Mouse (Mus musculus) gastrocnemius, postnatal 4 days (tissue): ENCODE data around the gene Gm11127. TPM values are rescaled to one million over a fixed set of nuclear protein-coding genes. Genes with fewer than 3 reads are reported as not detected.
"Not testable (repeated sequence)": the region's sequence is repeated elsewhere in the genome, so short reads cannot be mapped to it uniquely, and the experiment has no call there.

Source experiments
- DNase-seq, 2 experiments: peaks; one replicate each; pipeline ENCODE4 v3.0.0; 2021 to 2022; ENCODE audit warnings: low spot score in 2 of 2, mixed read lengths in 2 of 2
- long read RNA-seq, 2 experiments: library from polyadenylated mRNA; stranded (forward); transcript quantifications; one replicate each; pipeline ENCODE4 v2.0.0; 2021
- total RNA-seq, 2 experiments: library from RNA; stranded (reverse); gene quantifications; 2 replicates each; pipeline ENCODE4 v1.2.3; 2021

Gm11127 gene
- total RNA-seq, result 1 to 10 TPM; 1.7 to 2.1 TPM
- long read RNA-seq, experiment 1, result 0 reads
- long read RNA-seq, experiment 2, result 0 reads

DNA sequence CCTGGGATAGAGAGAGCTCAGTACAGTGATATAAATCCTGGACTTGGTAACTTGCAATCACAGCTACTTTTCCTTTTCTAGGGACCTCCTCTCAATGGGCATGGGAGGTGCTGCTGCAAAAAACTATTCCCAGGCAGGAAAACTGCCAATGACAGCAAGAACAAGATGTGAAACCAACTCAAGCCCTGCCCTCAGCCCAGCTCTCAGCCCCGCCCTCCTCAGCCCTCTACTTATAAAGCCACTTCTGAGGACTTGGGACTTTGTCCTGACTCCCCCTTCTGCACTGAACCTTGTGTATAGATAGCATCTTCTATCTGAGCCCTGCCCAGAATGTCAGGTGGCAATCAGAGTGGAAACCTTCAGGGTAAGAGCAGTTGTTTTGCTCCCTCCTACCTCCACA lies at the start of gene Gm11127:
Gm11127 (minus strand) TSS at position 10 of the 400 bp plus-strand sequence.
- not testable (repeated sequence) for DNase-seq

DNA sequence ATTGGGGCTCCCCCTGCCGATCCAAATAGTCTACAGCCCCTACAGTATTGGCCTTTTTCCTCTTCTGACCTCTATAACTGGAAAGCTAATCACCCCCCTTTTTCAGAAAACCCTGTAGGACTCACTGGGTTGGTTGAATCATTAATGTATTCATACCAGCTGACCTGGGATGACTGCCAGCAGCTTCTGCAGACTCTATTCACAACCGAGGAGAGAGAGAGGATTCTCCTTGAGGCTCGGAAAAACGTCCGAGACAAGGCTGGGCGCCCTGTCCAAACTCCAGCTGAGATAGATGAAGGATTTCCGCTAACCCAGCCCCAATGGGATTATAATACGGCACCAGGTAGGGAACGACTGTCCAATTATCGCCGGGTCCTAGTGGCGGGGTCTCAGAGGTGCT lies 43.9 kb upstream of the Gm11127 start:
- DNase-seq, result not testable (repeated sequence)

DNA sequence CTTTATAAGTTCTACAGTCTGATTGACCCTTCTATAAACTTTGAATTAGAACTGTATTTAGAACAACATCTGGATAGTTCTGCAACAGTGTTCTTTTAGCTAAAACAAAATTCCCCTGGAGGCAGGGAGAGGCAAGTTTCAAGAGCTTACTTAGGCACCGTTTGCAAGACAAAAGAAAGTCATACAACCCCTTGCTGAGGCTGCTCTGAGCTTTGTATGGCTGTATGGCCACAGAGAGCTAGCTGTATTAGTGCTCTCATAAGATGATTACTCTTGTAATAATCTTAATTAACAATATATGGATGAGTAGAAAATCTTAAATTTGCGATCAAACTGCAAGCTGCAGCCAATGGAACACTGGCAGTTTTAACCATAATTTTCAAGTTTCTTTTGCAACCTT lies 41.4 kb upstream of the Gm11127 start:
- not testable (repeated sequence) for DNase-seq

DNA sequence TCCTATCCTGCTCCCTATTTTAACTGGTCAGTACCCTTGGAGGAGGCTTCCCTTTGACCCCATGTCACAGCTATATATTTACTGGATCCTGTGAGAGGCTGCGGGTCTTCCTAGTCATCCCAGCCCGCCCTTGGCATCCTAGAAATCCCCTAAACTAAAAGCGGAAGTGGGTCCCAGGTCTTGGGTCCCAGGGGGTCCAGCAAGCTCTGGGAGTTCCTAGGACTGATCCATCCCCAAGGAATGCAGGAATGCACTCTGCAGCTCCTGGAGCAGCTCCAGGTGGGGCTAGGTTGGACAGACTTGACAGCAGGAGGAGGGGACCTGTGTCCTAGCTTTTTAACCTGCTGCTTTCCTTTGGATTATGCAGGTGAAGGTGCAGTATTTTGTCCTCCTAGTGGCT lies 35.8 kb upstream of the Gm11127 start:
- DNase-seq, result no peak

DNA sequence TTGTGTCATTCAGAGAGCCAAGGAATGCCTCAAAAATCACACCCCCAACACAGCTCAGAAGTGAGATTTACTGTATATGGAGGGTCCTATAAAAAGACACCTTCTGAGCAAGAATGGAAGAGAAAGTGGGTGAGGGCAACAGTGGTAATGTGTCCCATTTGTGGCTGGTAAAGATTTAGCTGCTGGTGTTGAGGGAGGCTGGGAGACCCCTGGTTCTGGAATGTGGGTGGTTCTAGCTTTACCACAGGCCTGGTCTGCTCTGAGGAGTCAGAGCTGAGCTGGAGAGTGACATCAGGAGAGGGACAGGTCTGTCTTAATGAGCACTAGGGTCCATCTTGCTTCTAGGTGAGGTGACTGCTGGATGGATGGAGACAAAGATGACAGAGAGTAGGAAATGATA lies 34.3 kb upstream of the Gm11127 start:
- DNase-seq, result not testable (repeated sequence)

DNA sequence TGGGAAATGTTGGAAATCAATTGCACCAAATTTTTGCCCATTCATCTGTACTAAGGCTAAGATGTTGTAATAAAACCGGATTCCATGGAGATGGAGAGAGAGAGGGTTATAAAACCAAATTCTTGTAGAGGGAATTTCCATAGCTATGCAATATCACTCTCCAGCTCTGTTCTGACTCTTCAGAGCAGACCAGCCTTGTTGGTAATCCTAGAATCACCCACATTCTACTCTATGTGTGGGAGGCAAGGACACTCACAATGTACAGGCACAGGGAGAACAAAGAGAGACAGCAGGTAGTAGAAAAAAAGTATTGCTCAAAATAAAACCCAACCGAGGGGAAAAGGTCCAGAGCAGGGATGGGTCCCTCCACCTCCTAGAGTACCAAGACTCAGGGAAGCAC lies 33.8 kb upstream of the Gm11127 start:
- not testable (repeated sequence) for DNase-seq

DNA sequence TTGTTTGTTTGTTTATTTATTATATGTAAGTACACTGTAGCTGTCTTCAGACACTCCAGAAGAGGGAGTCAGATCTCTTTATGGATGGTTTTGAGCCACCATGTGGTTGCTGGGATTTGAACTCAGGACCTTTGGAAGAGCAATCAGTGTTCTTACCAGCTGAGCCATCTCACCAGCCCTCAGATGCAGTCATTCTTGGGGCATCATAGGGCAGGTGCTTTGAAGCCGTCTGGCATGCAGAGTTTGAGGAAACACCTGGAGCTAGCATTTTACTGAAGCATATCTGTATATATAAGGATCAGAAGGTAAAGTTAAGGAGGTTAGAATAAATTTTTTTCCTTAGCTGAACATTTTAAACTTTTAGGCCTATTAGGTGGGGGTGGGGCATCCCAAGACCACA lies 27.8 kb upstream of the Gm11127 start:
- DNase-seq, result not testable (repeated sequence)

DNA sequence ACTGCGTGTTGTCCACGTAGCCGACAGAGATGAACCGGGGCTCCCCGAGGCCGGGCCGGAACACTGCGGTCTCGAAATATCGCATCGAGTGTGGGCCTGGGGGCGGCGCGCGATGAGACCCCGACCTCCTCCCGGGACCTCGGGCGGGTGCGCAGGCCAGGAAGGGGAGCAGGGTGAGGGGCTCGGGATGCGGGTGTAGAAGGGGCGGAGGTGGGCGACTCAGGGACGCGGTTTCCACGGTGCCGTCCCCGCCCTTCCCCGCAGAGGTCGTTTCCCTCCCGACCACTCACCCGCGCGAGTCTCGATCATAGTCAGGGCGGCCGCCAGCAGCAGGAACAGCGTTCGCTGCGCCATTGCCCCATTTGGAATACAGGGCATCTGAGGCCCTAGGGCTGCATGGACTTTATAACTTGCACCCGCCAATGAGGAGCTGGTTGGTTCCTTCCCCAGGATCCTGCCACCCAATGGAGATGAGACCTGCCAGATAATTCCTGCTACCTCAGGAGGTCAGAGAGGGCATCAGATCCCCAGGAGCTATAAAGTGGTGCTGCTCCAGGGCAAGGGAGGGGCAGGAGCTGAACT lies 25.8 kb upstream of the Gm11127 start:
- no peak for DNase-seq

DNA sequence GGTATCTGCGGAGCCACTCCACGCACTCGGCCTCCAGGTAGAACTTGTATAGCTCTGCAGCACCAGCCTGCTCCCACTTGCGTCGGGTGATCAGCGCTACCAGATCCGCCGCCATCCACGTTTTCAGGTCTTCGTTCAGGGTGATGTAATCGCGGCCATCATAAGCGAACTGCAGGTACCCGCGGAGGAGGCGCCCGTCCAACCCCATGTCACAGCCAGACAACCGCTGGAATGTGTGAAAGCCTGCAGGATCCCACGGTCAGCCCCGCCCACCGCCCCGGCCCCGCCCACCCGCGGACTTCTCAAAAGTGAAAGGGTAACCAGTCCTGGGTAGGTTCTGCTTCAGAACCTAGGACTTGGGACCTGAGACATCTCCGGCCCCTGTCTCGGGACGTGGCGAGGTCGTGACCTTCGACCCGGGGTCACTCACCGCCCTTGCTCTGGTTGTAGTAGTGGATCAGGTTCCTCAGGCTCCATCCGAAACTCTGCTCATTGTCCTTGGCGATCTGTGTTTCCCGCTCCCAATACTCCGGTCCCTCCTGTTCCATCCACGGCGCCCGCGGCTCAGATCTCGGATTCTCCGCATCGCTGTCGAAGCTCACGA lies 25.2 kb upstream of the Gm11127 start:
- DNase-seq, result no peak

DNA sequence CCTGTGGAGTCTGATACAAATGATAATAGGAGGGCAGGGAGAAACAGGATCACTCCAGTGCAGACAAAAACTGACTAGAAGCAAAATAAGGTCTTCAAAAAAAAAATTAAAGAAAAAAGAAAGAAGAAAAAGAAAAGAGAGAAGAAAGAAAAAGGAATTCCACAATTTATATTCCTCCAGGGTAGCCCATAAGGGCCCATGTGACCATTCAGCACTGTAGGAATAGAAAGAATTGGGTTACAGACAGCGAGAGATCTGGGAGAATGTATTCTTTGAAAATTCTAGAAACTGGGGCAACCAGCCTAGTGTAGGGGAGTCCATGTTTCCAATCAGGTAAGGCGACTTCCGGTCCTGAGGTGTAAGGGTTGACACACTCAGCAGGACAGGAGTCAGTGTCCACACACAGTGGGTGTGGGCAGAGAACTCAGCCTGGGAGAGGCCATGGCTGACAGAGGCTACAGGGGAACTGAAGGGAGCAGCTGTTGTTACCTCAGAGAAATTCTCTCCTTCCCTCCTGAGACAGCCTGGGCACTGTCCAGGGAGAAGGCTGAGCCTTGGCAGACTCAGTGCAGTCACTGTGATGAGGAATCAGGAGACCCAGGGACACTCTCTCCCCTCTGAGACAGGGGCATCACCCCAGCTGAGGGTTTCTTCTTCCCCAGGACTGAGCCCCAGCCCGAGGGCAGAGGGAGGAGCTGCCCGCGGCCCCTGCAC lies 24.5 kb upstream of the Gm11127 start:
- not testable (repeated sequence) for DNase-seq

DNA sequence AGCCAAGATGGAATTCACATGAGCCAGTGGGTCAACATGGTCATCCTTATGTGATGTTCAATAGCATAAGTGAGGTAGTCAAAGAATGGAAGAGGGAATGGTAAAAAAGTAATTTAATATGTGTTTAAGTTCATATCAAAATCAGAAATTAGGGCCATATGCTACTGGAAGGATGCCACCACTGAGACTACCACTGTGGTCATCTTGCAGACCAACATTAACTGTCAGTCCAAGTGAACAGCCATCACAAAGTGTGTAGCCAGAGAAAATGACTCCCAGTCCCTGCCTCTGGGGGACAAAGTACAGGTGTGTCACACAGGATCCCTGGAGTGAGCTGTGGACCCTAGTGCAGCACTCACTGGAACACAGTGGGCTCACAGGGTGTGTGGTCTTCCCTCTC lies 23.7 kb upstream of the Gm11127 start:
- not testable (repeated sequence) for DNase-seq

DNA sequence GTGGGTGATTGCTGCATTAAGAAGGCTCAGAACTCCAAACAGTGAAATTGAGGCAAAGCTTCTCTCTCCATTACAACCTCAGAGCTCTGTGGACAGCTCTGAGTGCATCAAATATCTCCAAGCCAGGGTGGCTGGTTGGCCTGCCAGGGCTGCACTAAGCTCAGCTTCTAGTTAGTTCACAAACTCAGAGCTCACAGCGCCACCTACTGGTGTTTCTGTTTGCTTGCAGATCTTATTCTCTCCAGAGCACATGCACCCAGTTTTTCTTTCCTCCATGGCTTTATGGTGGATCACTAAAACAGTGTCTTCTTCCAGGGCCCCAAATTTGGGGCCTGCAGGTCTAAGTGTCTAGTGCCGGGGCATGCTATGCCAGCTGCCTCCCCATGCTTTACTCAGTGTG lies 2.7 kb upstream of the Gm11127 start:
- DNase-seq, result peak; percentile 73 to 88

DNA sequence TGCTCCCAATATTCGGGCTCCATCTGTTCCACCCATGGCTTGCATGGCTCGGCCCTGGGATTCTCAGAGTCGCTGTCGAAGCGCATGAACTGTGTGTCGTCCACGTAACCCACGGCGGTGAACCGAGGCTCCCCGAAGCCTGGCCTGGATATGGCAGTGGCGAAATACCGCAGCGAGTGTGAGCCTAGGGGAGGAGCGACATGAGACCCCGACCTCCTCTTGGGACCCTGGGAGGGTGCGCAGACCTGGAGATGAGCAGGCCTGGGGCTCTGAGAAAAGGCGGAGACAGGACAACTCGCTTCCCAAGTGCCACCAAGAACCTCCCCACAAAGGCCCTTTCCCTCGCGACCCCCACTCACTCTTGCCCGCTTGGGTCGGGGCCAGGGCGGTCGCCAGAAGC lies 244 bp downstream of the Gm11127 start:
- not testable (repeated sequence) for DNase-seq

DNA sequence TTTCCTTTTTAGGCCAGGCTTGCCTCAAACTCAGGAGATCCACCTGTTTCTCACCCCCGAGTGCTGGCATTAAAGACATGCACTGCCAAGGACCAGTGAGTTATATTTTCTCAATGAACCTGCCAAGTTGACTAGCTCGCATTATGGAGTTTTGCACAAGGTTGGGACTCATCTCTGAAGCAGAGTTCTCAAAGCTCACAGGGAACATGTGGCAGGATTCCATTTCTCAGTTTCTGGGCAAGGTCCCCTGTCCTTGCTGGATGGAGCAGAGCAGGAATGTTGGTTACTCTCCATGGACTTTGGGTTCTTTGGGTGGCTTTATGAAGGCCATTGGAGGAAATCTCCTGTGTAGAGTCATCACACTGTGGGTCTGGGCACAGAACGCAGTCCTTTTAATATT lies 14.9 kb downstream of the Gm11127 start:
- no peak for DNase-seq

DNA sequence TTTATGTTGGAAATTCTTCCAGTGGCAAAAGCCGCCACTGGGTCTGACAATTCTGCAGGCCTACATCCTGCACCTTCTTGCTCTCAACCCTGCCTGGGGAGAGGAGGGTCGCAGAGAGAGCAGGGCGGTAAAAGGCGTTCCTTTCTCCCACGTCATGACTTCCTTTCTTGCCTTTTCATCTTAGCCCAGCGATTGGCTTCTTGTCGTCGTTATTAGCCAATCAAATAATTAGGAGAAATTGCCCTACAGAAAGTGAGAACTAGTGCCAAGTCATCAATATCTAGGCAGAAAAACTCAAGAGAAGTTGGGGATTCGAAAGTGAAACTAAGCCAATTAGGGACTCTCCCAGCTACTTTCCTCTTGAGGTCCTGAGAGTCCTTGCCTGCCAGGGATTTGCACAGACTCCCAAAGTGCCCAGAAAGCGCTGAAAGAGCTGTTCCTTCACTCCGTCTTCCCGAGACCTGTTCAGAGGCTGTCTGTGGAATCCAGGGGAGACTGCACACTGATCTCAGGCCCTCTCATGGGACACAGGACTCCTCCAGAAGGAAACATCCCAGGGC lies 15.5 kb downstream of the Gm11127 start, which contains the start of the genes H2-T22 and Gm6034:
H2-T22 (minus strand) TSS at position 138 of the 560 bp plus-strand sequence.
Gm6034 (plus strand) TSS at position 352 of the 560 bp plus-strand sequence.
- DNase-seq, result peak in 1 of 2 experiments; percentile 52

DNA sequence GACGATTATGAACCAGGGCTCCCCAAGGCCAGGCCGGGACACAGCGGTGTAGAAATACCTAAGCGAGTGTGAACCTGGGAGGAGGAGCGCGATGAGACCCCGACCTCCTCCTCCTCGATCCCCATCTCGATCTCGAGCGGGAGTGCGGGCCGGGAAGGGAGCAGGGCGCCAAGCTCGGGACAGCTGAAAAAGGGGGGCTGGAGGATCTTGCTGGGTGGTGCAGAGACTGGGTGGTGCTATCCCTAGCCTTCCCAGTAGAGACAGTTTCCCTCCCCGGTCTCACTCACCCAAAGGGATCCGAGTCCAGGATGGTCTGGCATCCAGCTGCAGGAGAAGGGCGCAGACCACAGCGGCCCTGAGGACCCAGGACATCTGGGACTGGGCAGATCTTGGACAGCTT lies 16.1 kb downstream of the Gm11127 start:
- DNase-seq, result peak in 1 of 2 experiments; percentile 24

DNA sequence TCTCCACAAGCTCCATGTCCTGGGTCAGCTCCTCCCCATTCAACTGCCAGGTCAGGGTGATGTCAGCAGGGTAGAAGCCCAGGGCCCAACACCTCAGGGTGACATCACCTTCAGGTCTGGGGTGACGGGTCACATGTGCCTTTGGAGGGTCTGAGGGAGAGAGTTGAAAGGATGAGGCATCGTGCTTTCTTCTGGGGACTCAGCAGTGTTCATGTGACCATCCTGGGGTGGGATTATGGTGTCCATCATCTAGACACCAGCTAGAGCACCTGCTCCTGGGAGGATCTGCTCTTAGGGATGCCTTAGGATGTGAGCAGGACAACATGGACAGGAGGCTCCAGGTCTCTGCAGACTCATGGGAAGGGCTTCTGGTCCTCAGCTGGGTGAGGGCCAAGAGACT lies 17.6 kb downstream of the Gm11127 start:
- not testable (repeated sequence) for DNase-seq

DNA sequence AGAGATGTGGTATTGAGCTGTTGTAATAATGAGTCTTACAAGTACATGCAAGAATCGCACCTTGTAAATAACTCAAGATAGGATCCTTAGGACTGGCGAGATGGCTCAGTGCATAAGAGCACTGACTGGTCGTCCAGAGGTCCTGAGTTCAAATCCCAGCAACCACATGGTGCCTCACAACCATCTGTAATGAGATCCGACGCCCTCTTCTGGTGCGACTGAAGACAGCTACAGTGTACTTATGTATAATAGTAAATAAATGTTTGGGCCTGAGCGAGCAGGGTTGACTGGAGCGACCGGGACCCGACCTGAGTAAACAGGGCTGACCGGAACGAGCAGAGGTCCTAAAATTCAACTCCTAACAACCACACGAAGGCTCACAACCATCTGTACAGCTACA lies 22.0 kb downstream of the Gm11127 start:
- DNase-seq, result not testable (repeated sequence)

DNA sequence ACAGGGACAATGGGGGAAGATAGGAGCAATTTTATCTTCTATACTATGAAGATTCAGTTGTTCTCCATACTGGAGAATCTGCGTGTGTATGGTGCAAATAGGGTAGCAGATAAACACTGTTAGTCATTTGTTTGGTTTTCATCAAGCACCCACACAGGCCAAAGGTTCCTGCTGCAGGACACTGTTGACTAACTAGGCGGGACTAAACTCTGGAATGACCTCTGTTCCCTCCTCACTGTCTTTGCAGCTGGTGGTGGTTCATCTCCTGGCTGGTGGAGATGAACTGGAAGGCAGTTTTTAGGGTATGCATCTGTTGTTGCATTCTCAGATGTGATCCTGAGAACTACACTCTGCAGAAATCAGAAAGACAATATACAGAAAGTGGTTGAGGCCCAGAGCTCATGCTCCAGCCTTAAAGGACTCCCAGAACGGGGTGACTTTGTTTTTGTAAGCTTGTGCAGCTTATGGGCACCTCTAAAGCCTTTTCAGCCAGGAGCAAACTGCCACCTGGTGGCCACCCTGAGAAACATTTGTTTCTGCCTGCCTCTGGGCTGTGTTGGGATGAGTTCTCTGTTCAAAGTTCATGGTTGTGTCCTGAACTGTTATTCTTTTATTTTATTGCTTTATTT lies 23.0 kb downstream of the Gm11127 start:
- DNase-seq, result peak in 1 of 2 experiments; percentile 50

DNA sequence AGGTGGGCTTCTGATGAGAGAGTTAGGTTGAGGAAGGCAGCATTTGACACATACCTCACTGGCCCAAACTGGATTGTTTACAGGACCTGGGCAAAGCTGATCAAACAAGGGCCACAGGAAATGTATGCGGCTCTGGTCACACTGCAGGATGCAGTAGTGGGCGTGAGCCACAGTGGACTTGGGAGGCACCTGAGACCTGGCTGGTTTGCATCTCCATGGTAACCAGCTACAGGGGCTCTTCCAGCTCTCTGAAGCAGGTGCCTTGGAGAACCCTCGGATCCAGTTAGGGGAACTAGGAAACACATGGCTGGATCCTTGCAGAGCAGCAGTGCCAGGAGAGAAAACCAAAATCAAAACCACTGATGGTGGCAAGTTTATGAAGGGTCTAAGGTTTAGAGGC lies 23.6 kb downstream of the Gm11127 start:
- not testable (repeated sequence) for DNase-seq

DNA sequence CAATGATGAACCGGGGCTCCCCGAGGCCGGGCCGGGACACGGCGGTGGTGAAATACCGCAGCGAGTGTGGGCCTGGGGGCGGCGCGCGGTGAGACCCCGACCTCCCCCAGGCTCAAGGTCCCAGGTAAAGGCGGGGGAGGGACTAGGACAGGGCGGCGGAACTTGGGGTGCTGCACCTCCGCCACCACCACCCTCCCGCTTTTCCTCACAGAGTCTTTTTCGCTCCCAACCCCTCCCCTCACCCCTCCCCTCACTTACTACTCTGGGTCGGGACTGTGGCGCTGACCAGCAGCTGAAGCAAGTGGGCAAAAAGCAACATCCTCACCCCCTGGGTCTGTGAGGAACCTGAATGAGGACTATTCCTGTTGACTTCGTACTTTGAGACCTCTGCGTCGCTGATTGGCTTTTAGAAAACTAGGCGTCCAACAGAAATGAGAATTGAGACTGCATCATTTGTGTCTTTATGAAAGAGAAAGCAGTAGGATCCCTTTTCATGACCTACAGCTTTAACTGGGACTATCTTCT lies 25.8 kb downstream of the Gm11127 start, which contains the start of gene H2-T23:
H2-T23 (minus strand) TSS at position 505 of the 525 bp plus-strand sequence.
- peak in 1 of 2 experiments; percentile 42 for DNase-seq
